Mouse (Mus musculus) liver, embryonic 14.5 days (tissue): Measurements from ENCODE around the gene Urb1.

Source experiments
- CTCF ChIP-seq: IDR thresholded peaks from 2 replicates; pipeline ENCODE4 v1.5.1; 2016; ENCODE audit warnings: antibody characterized with exemption, low read depth, control low read depth
- EP300 ChIP-seq: IDR thresholded peaks from 2 replicates; pipeline ENCODE4 v1.6.1; 2016; ENCODE audit warnings: antibody characterized with exemption, low read depth

DNA sequence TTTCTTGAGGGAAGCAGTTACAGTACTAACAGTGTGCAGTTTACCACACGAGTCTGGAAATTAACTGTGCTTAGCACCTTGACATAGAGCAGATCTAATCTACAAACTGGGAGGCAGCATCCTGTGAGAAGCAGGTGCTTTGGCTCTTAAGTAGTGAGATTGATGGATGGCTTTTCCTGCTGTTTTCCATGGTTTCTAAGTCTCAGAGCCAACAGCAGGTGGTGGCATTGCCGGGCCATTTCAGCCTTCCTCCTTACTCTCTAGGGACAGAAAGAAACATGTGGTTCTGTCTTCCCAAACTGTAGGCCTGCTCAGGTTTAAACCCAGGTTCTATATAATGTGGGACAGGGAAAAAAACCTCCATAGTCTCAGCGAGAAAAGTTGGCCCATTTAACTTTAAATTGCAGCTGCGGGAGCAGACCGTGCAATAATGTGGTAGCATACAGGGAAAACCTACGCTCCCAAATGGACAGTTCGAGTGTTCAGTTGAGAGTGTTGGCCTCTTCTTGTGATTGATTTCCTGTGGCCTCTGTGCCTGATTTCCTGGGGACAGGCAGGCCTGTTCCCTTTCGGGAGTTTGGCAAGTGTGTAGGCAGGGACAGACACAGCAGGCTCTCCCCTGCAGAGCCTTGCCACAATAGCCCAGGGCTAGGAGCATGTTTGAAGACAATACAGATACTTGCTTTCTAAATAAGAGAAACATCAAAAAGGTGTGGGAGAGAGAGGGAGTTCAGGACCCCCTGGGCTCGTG is 23.0 kb upstream of the Urb1 start:
- TF ChIP-seq CTCF (no peak), EP300 (no peak)
